Mouse (Mus musculus) stomach, embryonic 16.5 days (tissue): ENCODE measurements around the gene Daxx. TPM values are rescaled to one million over a fixed set of nuclear protein-coding genes. Genes with fewer than 3 reads are reported as not detected.

Experiments
- ATAC-seq: fragments of 200-750 bp; cut with Nextera tagmentation; 2 replicates; pipeline ENCODE4 v1.8.0; 2017; ENCODE audit warnings: moderate number of reproducible peaks, moderate TSS enrichment; ENCODE audit not compliant: insufficient read depth, low FRiP score
- H3K27ac ChIP-seq: fragments of 300-500 bp; sonication (generic); 2 replicates; pipeline ENCODE4 v1.5.1; 2014; ENCODE audit warnings: low read length
- H3K27me3 ChIP-seq: fragments of 300-500 bp; sonication (generic); 2 replicates; pipeline ENCODE4 v1.6.1; 2014; ENCODE audit warnings: low read length, control low read depth, mixed read lengths; ENCODE audit not compliant: control insufficient read depth, insufficient read depth
- H3K36me3 ChIP-seq: fragments of 300-500 bp; sonication (generic); 2 replicates; pipeline ENCODE4 v1.6.1; 2014; ENCODE audit warnings: low read length; ENCODE audit not compliant: control insufficient read depth, insufficient read depth
- H3K4me1 ChIP-seq: fragments of 300-500 bp; sonication (generic); 2 replicates; pipeline ENCODE4 v1.6.1; 2014; ENCODE audit warnings: low read length, control low read depth, mixed read lengths; ENCODE audit not compliant: control insufficient read depth, insufficient read depth
- H3K4me2 ChIP-seq: fragments of 300-500 bp; sonication (generic); 2 replicates; pipeline ENCODE4 v1.6.1; 2014; ENCODE audit warnings: low read depth, low read length, mixed read lengths
- H3K4me3 ChIP-seq: fragments of 300-500 bp; sonication (generic); replicated peaks from 2 replicates; pipeline ENCODE4 v1.5.1; 2014; ENCODE audit warnings: mild to moderate bottlenecking, low read length
- H3K9ac ChIP-seq: fragments of 300-500 bp; sonication (generic); 2 replicates; pipeline ENCODE4 v1.6.1; 2014; ENCODE audit warnings: low read length
- H3K9me3 ChIP-seq: fragments of 300-500 bp; sonication (generic); replicated peaks from 2 replicates; pipeline ENCODE4 v1.6.1; 2016; ENCODE audit warnings: low read length, control low read depth; ENCODE audit not compliant: control insufficient read depth
- WGBS: fragments of 180-500 bp; shearing (Covaris S2); extraction: QIAGEN DNeasy Blood & Tissue Kit; methylation state at CpG from one replicate; pipeline ENCODE4 v1.1.7; 2014; 5-methylcytosine and 5-hydroxymethylcytosine counted together
- microRNA-seq: library from miRNA; unstranded; fragments of <30 nt; microRNA quantifications from one replicate; pipeline ENCODE4, GENCODE M21; 2016
- polyA plus RNA-seq: library from polyadenylated mRNA; unstranded; fragments of >200 nt; fragmentation: Nextera tagmentation; extraction: Ambion mirVana; gene quantifications from 2 replicates; pipeline ENCODE4 v1.2.1, GENCODE M21; 2015

Daxx gene
- polyA plus RNA-seq, 1 experiment from 2014 or later: 44.4 TPM

- H3K27ac ChIP-seq: no peak overlapping the region
- H3K4me3 ChIP-seq: no peak overlapping the region
- WGBS: 89% methylated on average over 7 of the region's 7 CpGs
- no peak overlapping the region for H3K4me2 ChIP-seq
- H3K36me3 ChIP-seq: 0 out of 2 replicates have a peak, but pooled peaks cover 15% of the 10 kb centered on the region
- no peaks in the 10 kb centered on the region for H3K27me3 ChIP-seq
- H3K9me3 ChIP-seq: no peaks in the 10 kb centered on the region
- H3K9ac ChIP-seq: no peak overlapping the region
- no peak for ATAC-seq
- no peaks in the 10 kb centered on the region for H3K4me1 ChIP-seq
Observed at GRCm38 (mm10) chr17:33962876-33963275, 53.7 kb downstream of the Daxx start.

Small RNA genes within 50 kb of the gene (microRNA-seq; reads per million reads assigned to microRNA genes)
- not detected for gene Gm27740

Other genes starting within 250 kb of the Daxx start
- gene Hnrnpm, start 222.6 kb upstream of the Daxx start, polyA plus RNA-seq: 281 and 295 TPM in 2 replicates
- 56.0 and 58.8 TPM in 2 replicates for gene March2, start 190.7 kb upstream of the Daxx start, polyA plus RNA-seq
- 212 and 237 TPM in 2 replicates for gene Rab11b, start 148.9 kb upstream of the Daxx start, polyA plus RNA-seq
- gene Angptl4, start 127.6 kb upstream of the Daxx start, polyA plus RNA-seq: 25.8 and 30.7 TPM in 2 replicates
- gene Kank3, start 98.9 kb upstream of the Daxx start, polyA plus RNA-seq: 24.8 and 29.0 TPM in 2 replicates
- 740 and 935 TPM in 2 replicates for gene Rps28, start 84.9 kb upstream of the Daxx start, polyA plus RNA-seq
- gene Ndufa7, start 84.8 kb upstream of the Daxx start, polyA plus RNA-seq: 442 and 446 TPM in 2 replicates
- 52.0 and 54.0 TPM in 2 replicates for gene Cd320, start 66.3 kb upstream of the Daxx start, polyA plus RNA-seq
- gene Gm7029, start 35.6 kb upstream of the Daxx start, polyA plus RNA-seq: not detected in 2 replicates
- 6.9 and 7.9 TPM in 2 replicates for gene Kifc1, start 18.8 kb upstream of the Daxx start, polyA plus RNA-seq
- 0.39 and 0.40 TPM in 2 replicates for gene Platr17, start 4.3 kb upstream of the Daxx start, polyA plus RNA-seq
- 58.4 and 68.7 TPM in 2 replicates for gene Tapbp, start 6.5 kb downstream of the Daxx start, polyA plus RNA-seq
- 11.4 and 12.5 TPM in 2 replicates for gene Zbtb22, start 6.5 kb downstream of the Daxx start, polyA plus RNA-seq
- 43.9 and 44.7 TPM in 2 replicates for gene Rgl2, start 20.1 kb downstream of the Daxx start, polyA plus RNA-seq
- gene Pfdn6, start 30.9 kb downstream of the Daxx start, polyA plus RNA-seq: 133 and 147 TPM in 2 replicates
- 19.0 and 23.1 TPM in 2 replicates for gene Wdr46, start 31.2 kb downstream of the Daxx start, polyA plus RNA-seq
- gene B3galt4, start 42.1 kb downstream of the Daxx start, polyA plus RNA-seq: 8.6 and 9.0 TPM in 2 replicates
- gene Vps52, start 46.4 kb downstream of the Daxx start, polyA plus RNA-seq: 42.6 and 45.0 TPM in 2 replicates
- 1,606 and 1,631 TPM in 2 replicates for gene Rps18, start 46.6 kb downstream of the Daxx start, polyA plus RNA-seq
- gene H2-K1, start 90.9 kb downstream of the Daxx start, polyA plus RNA-seq: 107 and 140 TPM in 2 replicates
- 8.1 and 10.7 TPM in 2 replicates for gene Ring1, start 115.3 kb downstream of the Daxx start, polyA plus RNA-seq
- gene H2-Ke6, start 118.6 kb downstream of the Daxx start, polyA plus RNA-seq: 38.9 and 41.3 TPM in 2 replicates
- 194 and 195 TPM in 2 replicates for gene Slc39a7, start 122.3 kb downstream of the Daxx start, polyA plus RNA-seq
- gene Rxrb, start 122.4 kb downstream of the Daxx start, polyA plus RNA-seq: 36.3 and 37.7 TPM in 2 replicates
- gene Col11a2, start 130.0 kb downstream of the Daxx start, polyA plus RNA-seq: 0.57 and 0.61 TPM in 2 replicates
- gene H2-Oa, start 182.9 kb downstream of the Daxx start, polyA plus RNA-seq: 0.61 and 0.64 TPM in 2 replicates
- 10.8 and 11.6 TPM in 2 replicates for gene H2-DMa, start 210.1 kb downstream of the Daxx start, polyA plus RNA-seq
- 71.9 and 74.7 TPM in 2 replicates for gene Brd2, start 213.2 kb downstream of the Daxx start, polyA plus RNA-seq
- 0.70 and 0.82 TPM in 2 replicates for gene H2-DMb2, start 233.9 kb downstream of the Daxx start, polyA plus RNA-seq
- gene H2-DMb1, start 243.7 kb downstream of the Daxx start, polyA plus RNA-seq: 2.0 and 2.9 TPM in 2 replicates